Mouse (Mus musculus): Measurements from ENCODE around the gene C2cd5. TPM values are rescaled to one million over a fixed set of nuclear protein-coding genes. Genes with fewer than 3 reads are reported as not detected.

Gene C2cd5
- polyA plus RNA-seq, 1 experiment from 2014 or later: 22.4 TPM

DNA sequence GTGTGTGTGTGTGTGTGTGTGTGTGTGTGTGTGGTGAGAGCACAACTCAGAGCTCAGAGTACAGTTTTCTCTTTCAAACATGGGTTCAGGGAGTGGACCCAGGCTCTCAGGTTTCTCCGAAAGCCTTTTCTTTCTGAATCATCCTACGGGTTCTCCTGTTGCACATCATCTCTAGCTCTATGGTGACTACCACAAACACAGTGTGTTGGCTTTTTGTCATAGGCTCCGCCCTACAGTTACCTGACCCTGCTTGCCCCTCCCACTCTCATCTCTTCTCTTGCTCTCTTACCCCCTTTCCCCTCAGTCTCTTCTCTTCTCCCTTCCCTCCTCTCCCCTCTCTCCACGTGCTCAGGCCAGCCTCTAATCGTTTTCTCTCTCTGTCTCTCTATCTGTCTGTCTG lies 15.6 kb upstream of the C2cd5 start:
- no peak overlapping the region for H3K4me2 ChIP-seq (ENCODE audit: low read length)
- no peaks in the 10 kb centered on the region for H3K27me3 ChIP-seq (ENCODE audit: control insufficient read depth, insufficient read depth, low read length)
- no peak overlapping the region for H3K9ac ChIP-seq (ENCODE audit: low read length)
- H3K4me1 ChIP-seq (ENCODE audit: control insufficient read depth in 2 of 2, insufficient read depth in 2 of 2, low read length in 2 of 2): peaks cover 6 to 7% of the 10 kb centered on the region in 2 experiments; a peak in 3 of 4 replicates
- H3K9me3 ChIP-seq (ENCODE audit: control insufficient read depth, low read length): peaks cover 2% of the 10 kb centered on the region
- H3K36me3 ChIP-seq (ENCODE audit: control insufficient read depth, insufficient read depth, low read length): no peaks in the 10 kb centered on the region
- no peak overlapping the region for H3K4me3 ChIP-seq (ENCODE audit: control insufficient read depth in 1 of 2, insufficient read depth in 1 of 2, low read depth in 1 of 2, low read length in 2 of 2)
- no peak overlapping the region for H3K27ac ChIP-seq (replicated peaks in 1 of 2; ENCODE audit: control insufficient read depth in 1 of 2, insufficient read depth in 1 of 2, low read depth in 2 of 2, low read length in 2 of 2)
- 85% methylated on average over 5 of the region's 5 CpGs for WGBS
- ATAC-seq (ENCODE audit: insufficient number of reproducible peaks, insufficient read depth, low FRiP score, low read depth): no peak

DNA sequence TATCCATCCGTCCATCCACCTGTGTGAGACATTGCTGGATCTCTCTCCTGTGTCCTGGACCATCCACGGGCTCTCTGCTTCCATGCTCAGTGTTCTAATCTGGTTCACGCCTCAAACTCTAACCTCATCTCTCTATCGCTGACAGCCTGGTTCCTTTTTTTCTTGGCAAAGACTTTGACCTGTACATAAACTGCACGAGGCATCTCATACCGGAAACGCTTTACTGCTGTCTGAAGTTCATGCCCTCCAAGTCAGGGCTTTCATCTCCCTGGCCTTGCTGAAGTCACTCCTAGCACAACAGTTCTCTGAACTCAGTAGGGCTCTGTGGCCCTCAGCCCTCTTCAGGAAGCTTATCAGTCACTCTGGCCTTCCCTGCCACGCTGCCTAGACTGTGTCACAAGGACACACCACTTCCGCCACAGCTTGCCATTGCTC lies 15.1 kb upstream of the C2cd5 start:
- Histone ChIP-seq H3K27me3 (ENCODE audit: control insufficient read depth, insufficient read depth, low read length) (no peaks in the 10 kb centered on the region), H3K36me3 (ENCODE audit: control insufficient read depth, insufficient read depth, low read length) (no peaks in the 10 kb centered on the region), H3K4me3 (ENCODE audit: control insufficient read depth in 1 of 2, insufficient read depth in 1 of 2, low read depth in 1 of 2, low read length in 2 of 2) (no peak overlapping the region), H3K9ac (ENCODE audit: low read length) (no peak overlapping the region), H3K4me2 (ENCODE audit: low read length) (no peak overlapping the region), H3K9me3 (ENCODE audit: control insufficient read depth, low read length) (no peaks in the 10 kb centered on the region; the same call in 1 of the 2 replicates), H3K27ac (replicated peaks in 1 of 2; ENCODE audit: control insufficient read depth in 1 of 2, insufficient read depth in 1 of 2, low read depth in 2 of 2, low read length in 2 of 2) (no peak overlapping the region), H3K4me1 (ENCODE audit: control insufficient read depth in 2 of 2, insufficient read depth in 2 of 2, low read length in 2 of 2) (peaks cover 6 to 7% of the 10 kb centered on the region in 2 experiments; a peak in 3 of 4 replicates)
- 29% methylated on average over 9 of the region's 9 CpGs for WGBS
- ATAC-seq (ENCODE audit: insufficient number of reproducible peaks, insufficient read depth, low FRiP score, low read depth): peak; percentile 47; the same call in 1 of the 2 replicates

DNA sequence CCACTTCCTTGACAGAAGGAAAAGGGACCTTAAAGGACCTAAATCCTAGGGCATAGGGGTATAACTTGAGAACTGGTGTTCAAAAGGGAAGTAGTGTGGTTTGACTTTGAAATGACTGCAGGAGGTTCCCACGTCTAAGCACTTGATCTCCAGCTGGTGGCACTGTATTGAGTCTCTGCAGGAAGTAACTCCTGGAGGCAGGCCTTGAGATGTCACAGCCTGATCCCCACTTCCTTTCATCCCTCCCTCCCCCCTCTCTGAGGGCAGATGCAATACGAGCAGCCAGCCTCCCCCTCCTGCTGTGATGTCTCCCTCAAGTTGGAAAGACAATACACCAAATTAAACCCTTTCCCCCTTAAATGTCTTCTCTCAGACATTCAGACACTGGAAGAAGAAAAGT lies 14.6 kb upstream of the C2cd5 start:
- H3K27ac ChIP-seq (replicated peaks in 1 of 2; ENCODE audit: control insufficient read depth in 1 of 2, insufficient read depth in 1 of 2, low read depth in 2 of 2, low read length in 2 of 2): no peak overlapping the region
- H3K36me3 ChIP-seq (ENCODE audit: control insufficient read depth, insufficient read depth, low read length): no peaks in the 10 kb centered on the region
- H3K4me2 ChIP-seq (ENCODE audit: low read length): no peak overlapping the region
- H3K4me3 ChIP-seq (ENCODE audit: control insufficient read depth in 1 of 2, insufficient read depth in 1 of 2, low read depth in 1 of 2, low read length in 2 of 2): no peak overlapping the region
- no peak for ATAC-seq (ENCODE audit: insufficient number of reproducible peaks, insufficient read depth, low FRiP score, low read depth)
- no peak overlapping the region for H3K9ac ChIP-seq (ENCODE audit: low read length)
- no peaks in the 10 kb centered on the region for H3K9me3 ChIP-seq (ENCODE audit: control insufficient read depth, low read length)
- peaks cover 6 to 7% of the 10 kb centered on the region in 2 experiments; a peak in 3 of 4 replicates for H3K4me1 ChIP-seq (ENCODE audit: control insufficient read depth in 2 of 2, insufficient read depth in 2 of 2, low read length in 2 of 2)
- 22% methylated on average over 2 of the region's 2 CpGs for WGBS
- no peaks in the 10 kb centered on the region for H3K27me3 ChIP-seq (ENCODE audit: control insufficient read depth, insufficient read depth, low read length)

DNA sequence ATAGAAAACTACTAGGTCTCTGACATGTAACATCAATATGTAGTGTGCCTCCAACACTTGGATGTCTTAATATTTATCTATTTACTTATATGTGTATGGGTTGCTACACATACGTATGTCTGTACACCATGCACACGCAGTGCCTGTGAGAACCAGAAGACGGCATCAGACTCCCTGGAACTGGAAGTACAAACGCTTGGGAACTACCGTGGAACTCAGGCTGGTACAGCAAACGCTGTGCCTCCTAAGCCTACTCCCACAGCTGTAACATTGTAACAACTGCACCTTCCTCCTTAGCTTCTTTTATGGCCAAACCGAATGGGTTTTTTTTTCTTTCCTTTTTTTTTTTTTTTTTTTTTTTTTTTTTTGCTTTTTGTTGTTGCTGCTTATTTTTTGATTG lies 10.4 kb upstream of the C2cd5 start:
- Histone ChIP-seq H3K9me3 (ENCODE audit: control insufficient read depth, low read length) (no peaks in the 10 kb centered on the region), H3K9ac (ENCODE audit: low read length) (no peak overlapping the region), H3K4me2 (ENCODE audit: low read length) (no peak overlapping the region), H3K4me1 (ENCODE audit: control insufficient read depth in 2 of 2, insufficient read depth in 2 of 2, low read length in 2 of 2) (peaks cover 6 to 7% of the 10 kb centered on the region in 2 experiments; a peak in 3 of 4 replicates), H3K27ac (replicated peaks in 1 of 2; ENCODE audit: control insufficient read depth in 1 of 2, insufficient read depth in 1 of 2, low read depth in 2 of 2, low read length in 2 of 2) (no peak overlapping the region), H3K4me3 (ENCODE audit: control insufficient read depth in 1 of 2, insufficient read depth in 1 of 2, low read depth in 1 of 2, low read length in 2 of 2) (no peak overlapping the region), H3K36me3 (ENCODE audit: control insufficient read depth, insufficient read depth, low read length) (no peaks in the 10 kb centered on the region), H3K27me3 (ENCODE audit: control insufficient read depth, insufficient read depth, low read length) (no peaks in the 10 kb centered on the region)
- 90% methylated on average over 7 of the region's 7 CpGs for WGBS
- ATAC-seq (ENCODE audit: insufficient number of reproducible peaks, insufficient read depth, low FRiP score, low read depth): no peak

DNA sequence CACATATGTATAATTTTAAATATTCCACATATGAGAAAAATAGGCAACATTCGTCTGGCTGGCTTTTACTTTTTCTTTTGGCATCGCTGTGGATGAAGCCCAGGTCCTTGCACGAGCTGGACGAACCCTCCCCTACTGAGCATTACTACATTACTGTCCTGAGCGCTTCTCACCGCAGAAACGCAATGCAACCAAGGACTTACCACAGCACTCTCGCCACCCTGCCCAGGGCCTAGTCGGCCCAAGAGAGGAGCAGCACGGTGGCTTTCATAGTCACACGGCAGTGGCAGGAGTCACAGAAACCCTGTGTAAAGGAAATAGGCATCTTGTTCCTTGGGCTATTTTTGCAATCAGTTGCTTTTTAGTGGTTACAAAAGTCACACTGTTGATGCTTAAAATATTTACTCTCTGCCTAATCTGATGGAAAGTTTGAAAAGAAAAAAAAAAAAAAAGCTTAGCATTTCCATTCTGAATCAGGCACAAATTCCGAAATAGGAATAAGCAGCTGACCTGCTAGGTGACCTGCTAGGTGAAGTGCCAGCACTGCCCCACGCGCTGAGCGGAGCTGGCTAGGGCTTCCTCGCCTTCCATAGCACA lies 9.8 kb upstream of the C2cd5 start:
- no peak overlapping the region for H3K27ac ChIP-seq (replicated peaks in 1 of 2; ENCODE audit: control insufficient read depth in 1 of 2, insufficient read depth in 1 of 2, low read depth in 2 of 2, low read length in 2 of 2)
- ATAC-seq (ENCODE audit: insufficient number of reproducible peaks, insufficient read depth, low FRiP score, low read depth): no peak
- H3K9me3 ChIP-seq (ENCODE audit: control insufficient read depth, low read length): no peaks in the 10 kb centered on the region
- H3K9ac ChIP-seq (ENCODE audit: low read length): no peak overlapping the region
- H3K4me2 ChIP-seq (ENCODE audit: low read length): no peak overlapping the region
- H3K36me3 ChIP-seq (ENCODE audit: control insufficient read depth, insufficient read depth, low read length): no peaks in the 10 kb centered on the region
- H3K27me3 ChIP-seq (ENCODE audit: control insufficient read depth, insufficient read depth, low read length): no peaks in the 10 kb centered on the region
- no peak overlapping the region for H3K4me3 ChIP-seq (ENCODE audit: control insufficient read depth in 1 of 2, insufficient read depth in 1 of 2, low read depth in 1 of 2, low read length in 2 of 2)
- H3K4me1 ChIP-seq (ENCODE audit: control insufficient read depth in 2 of 2, insufficient read depth in 2 of 2, low read length in 2 of 2): peaks cover 2 to 4% of the 10 kb centered on the region in 2 experiments; a peak in 3 of 4 replicates
- WGBS: 74% methylated on average over 16 of the region's 16 CpGs

DNA sequence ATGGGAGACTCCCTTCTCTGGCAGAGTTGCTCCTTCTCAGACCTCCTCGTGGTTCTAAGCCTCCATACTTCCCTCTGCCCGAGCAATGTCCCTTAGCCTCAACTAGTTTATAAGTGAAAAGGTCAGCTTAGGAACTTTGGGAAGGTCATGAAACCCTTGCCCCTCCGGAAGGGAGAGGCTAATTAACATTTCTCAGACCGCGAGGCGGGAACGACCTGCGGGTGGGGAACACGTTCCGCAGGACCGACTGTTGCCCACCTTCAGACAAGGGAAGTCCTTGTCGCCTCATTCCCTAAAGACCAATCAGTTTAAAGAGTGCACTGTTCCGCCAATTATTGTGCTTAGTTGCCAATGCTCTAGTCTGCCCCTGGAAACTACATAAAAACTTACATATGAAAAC lies 8.1 kb upstream of the C2cd5 start:
- no peak for ATAC-seq (ENCODE audit: insufficient number of reproducible peaks, insufficient read depth, low FRiP score, low read depth)
- Histone ChIP-seq H3K36me3 (ENCODE audit: control insufficient read depth, insufficient read depth, low read length) (no peaks in the 10 kb centered on the region), H3K4me1 (ENCODE audit: control insufficient read depth in 2 of 2, insufficient read depth in 2 of 2, low read length in 2 of 2) (no peaks in the 10 kb centered on the region), H3K27ac (replicated peaks in 1 of 2; ENCODE audit: control insufficient read depth in 1 of 2, insufficient read depth in 1 of 2, low read depth in 2 of 2, low read length in 2 of 2) (no peak overlapping the region), H3K27me3 (ENCODE audit: control insufficient read depth, insufficient read depth, low read length) (no peaks in the 10 kb centered on the region), H3K9me3 (ENCODE audit: control insufficient read depth, low read length) (no peaks in the 10 kb centered on the region), H3K4me3 (ENCODE audit: control insufficient read depth in 1 of 2, insufficient read depth in 1 of 2, low read depth in 1 of 2, low read length in 2 of 2) (no peak overlapping the region), H3K9ac (ENCODE audit: low read length) (no peak overlapping the region), H3K4me2 (ENCODE audit: low read length) (no peak overlapping the region)
- 79% methylated on average over 13 of the region's 13 CpGs for WGBS

DNA sequence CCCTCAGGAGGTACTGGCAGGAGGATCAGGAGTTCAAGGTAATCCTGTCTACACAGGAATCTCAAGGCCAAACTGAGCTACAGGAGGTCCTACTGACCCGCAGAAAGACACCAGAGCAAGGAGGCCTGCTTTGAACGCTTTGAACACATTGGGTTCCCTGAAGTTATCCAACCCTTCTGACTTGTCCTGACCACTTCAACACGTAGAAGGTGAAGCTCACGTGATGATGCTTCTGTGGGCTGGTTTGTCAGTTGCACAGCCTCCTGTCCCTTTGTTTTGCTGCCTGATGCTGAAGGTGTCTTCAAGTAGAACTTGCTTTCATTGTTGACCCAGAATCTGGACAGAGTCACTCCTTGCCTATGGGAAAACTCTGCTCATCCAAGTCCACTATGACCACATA lies 7.7 kb upstream of the C2cd5 start:
- 80% methylated on average over 4 of the region's 4 CpGs for WGBS
- ATAC-seq (ENCODE audit: insufficient number of reproducible peaks, insufficient read depth, low FRiP score, low read depth): no peak
- H3K36me3 ChIP-seq (ENCODE audit: control insufficient read depth, insufficient read depth, low read length): no peaks in the 10 kb centered on the region

DNA sequence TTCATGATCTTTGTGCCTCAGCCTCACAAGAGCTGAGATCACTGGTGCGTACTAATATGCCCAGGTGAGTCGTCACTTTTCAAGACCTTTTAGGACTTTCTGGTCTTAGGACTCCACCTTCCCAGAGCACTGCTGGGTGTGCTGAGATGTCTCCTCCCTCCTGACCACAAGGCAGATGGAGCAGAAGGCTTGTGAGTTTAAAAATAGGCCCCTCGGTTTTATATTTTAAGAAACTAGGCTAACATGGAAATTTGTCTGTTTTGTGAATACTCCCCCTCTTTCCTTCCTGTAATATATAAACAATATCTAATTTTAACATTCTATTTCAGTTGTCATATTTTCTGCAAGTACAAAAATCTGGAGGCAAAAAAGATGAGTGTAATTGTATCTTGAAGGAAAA lies 5.8 kb upstream of the C2cd5 start:
- H3K27me3 ChIP-seq (ENCODE audit: control insufficient read depth, insufficient read depth, low read length): no peaks in the 10 kb centered on the region
- H3K4me2 ChIP-seq (ENCODE audit: low read length): no peak overlapping the region
- ATAC-seq (ENCODE audit: insufficient number of reproducible peaks, insufficient read depth, low FRiP score, low read depth): no peak
- H3K9me3 ChIP-seq (ENCODE audit: control insufficient read depth, low read length): no peaks in the 10 kb centered on the region
- no peak overlapping the region for H3K9ac ChIP-seq (ENCODE audit: low read length)
- no peaks in the 10 kb centered on the region; a peak in 1 of 4 replicates for H3K4me1 ChIP-seq (ENCODE audit: control insufficient read depth in 2 of 2, insufficient read depth in 2 of 2, low read length in 2 of 2)
- no peak overlapping the region for H3K4me3 ChIP-seq (ENCODE audit: control insufficient read depth in 1 of 2, insufficient read depth in 1 of 2, low read depth in 1 of 2, low read length in 2 of 2)
- H3K36me3 ChIP-seq (ENCODE audit: control insufficient read depth, insufficient read depth, low read length): no peaks in the 10 kb centered on the region
- WGBS: 75% methylated on average over 3 of the region's 3 CpGs
- H3K27ac ChIP-seq (replicated peaks in 1 of 2; ENCODE audit: control insufficient read depth in 1 of 2, insufficient read depth in 1 of 2, low read depth in 2 of 2, low read length in 2 of 2): no peak overlapping the region

More for the DNA sequence above, 7.7 kb upstream of the C2cd5 start:
- no peaks in the 10 kb centered on the region for H3K9me3 ChIP-seq (ENCODE audit: control insufficient read depth, low read length)
- no peak overlapping the region for H3K9ac ChIP-seq (ENCODE audit: low read length)
- H3K4me2 ChIP-seq (ENCODE audit: low read length): no peak overlapping the region
- H3K4me1 ChIP-seq (ENCODE audit: control insufficient read depth in 2 of 2, insufficient read depth in 2 of 2, low read length in 2 of 2): no peaks in the 10 kb centered on the region
- H3K4me3 ChIP-seq (ENCODE audit: control insufficient read depth in 1 of 2, insufficient read depth in 1 of 2, low read depth in 1 of 2, low read length in 2 of 2): no peak overlapping the region
- H3K27me3 ChIP-seq (ENCODE audit: control insufficient read depth, insufficient read depth, low read length): no peaks in the 10 kb centered on the region
- H3K27ac ChIP-seq (replicated peaks in 1 of 2; ENCODE audit: control insufficient read depth in 1 of 2, insufficient read depth in 1 of 2, low read depth in 2 of 2, low read length in 2 of 2): no peak overlapping the region

All from heart, embryonic 14.5 days (tissue).